Mouse (Mus musculus) neural tube, embryonic 10.5 days (tissue): Measurements from ENCODE around the gene Tspoap1.

Experiments
- DNase-seq: peaks from one replicate; pipeline ENCODE4 v3.0.0-alpha.2; 2017; ENCODE audit warnings: low spot score; ENCODE audit errors: extremely low spot score

The Tspoap1 gene

DNA sequence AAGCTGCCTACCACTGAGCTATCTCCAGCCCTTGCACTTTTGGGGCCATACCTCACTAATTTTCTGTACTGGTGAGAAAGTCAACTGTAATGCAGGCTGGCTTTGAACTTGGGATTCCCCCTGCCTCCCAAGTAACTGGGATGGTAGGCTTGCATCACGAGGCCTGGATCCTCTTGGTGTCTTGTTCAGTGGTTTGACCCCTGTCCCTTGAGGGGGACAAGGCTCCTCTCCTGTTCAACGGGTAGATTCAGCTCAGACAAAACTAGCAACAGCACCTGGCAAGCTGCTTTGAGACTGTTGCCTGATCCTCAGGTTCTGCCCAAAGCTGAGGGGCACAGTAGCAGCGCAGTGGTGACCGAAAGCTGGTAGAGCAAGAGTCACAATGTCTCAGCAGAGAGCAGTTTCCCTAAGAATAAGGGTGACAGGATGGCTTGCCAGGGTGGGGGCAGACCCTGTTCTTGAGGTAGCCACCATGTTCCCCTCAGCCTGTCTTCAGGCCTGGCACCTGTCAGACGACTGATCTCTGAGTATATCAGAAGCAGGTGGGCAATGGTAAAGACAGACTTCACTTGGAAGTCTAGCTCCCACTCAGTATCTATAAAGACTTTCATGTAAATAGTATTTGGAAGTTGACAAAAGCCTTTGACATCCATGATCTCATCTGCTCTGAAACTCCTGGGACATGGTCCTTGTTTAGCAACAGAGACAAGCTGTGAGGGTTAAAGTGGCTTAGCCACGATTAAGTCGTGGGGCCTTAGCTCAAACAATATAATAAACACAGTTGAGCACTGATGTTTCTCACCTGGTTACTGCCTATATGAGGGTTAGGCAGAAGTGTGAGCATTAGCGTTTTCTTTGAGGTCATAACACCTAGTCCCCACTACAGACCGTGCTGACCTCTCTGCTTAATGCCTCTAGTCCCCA is 14.4 kb upstream of the Tspoap1 start:
- no peak for DNase-seq

DNA sequence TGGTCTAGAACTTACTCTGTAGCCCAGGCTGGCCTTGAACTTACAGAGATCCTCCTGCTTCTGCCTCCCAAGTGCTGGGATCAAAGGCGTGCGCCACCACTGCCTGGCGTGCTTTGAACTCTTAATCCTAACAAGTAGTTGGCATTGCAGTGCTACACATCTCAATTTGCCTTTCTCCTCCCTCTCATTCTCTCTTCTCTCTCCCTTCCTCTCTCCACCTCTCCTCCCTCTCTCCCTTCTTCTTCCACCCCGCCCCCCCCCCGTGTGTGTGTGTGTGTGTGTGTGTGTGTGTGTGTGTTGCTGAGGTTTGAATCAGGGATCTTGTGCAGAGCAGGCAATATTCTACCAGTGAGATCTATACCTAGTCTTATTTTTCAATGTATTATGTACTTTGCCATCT is 13.0 kb upstream of the Tspoap1 start:
- DNase-seq, result no peak

GRCm38 (mm10) chr11:87747716-87748115 is 12.6 kb upstream of the Tspoap1 start:
- no peak for DNase-seq

DNA sequence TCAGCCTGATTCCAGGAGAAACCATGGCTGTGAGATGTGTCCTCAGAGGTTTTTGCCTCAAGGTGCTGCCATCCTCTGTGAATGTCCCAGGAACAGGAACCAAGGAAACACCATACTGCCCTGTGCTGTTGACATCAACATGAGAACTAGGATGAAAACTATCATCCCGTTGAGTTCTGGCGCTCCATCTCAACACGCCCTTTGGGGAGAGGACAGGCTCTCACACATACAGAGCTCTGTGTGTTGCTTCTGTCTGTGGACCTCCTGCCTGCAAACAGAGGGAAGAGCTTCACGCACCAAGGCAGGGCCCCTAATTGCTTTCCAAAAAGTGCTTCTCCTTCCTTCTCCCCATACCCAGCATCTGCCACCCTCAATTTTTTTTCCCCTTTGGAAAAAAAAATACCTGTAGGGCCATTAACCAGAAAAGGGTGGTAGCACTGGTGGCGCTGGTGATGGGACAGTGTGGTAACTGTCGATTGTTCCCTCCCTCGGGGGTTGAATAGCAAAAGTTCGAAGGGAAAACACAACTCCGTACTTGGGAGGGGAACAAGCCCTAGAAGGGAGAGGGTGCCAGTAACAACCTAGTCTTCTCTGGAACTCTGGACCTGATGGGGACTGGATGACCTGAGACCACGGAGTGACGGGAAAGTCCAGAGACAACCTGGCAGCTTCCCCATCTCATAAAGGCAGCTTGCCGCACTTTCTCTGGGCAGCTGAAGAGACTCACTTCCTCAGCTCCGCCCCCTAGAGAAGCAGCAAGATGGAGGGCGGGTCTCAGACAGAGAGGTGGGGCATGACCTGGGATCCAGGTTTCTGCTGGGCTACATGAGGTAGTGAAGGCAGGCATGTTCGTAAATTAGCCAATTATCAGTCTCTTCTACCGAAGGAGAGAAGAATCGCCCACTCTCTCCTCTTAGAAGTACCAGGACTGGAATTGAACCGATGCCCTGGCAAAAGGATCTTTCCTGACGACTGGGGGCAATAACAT is 11.9 kb upstream of the Tspoap1 start:
- DNase-seq, result no peak

DNA sequence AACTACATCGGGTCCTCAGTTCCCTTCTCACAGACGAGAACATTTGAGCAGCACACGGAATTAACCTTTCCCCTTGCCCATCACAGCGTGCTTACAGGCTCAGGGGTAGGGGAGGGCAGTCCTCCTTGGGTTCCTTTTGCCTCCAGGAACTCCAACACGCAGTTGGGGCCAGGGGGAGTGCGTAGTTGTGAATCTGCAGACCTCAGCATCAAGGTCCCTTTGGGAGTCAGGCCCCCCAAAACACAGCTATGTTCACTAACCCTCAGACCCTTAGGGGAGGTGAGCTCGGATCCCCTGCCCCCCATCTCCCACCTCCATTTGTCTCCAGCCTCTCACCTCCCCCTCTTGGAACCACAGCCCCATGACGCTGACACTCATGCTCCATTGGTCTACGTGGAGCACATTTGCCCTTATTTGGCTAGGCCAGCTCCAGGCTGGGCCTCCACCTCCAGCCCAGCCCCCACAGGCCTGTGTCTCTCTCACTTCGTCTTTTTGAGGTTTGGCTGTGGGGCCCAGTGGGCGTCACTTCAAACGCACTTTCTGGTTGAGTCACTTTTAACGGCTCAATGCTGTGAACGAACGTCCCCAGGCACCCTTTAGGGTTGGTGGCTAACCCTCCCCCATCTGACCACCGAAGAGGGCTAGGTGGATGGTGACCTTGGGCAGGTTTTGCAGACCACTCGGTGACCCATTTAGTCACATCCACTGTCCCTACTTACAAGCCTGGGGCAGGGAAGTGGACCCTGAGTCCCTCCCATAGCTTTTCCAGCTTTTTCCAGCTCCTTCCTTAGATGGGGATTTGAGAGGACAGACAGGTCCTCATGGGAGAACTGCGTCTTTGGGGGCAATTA is 10.9 kb upstream of the Tspoap1 start:
- DNase-seq, result no peak

DNA sequence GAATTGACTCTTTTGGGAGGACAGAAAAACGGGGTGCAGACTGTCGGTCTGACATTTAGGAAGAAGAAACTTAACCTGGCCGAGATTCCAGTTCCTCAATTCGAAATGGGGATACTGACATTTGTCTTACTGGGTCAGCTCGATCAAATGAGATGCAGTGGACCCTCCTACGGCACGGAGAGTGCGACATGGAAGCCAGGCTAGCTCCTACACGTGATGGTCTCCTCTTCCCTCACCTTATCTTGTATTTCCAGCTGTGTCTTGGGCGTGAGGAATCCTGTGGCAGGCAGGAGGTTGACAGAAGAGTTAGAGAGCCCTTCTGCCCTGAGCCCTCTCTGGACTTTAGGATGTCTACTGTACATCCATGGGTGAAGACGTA is 10.3 kb upstream of the Tspoap1 start:
- no peak for DNase-seq

- DNase-seq, result no peak
These were observed 9.8 kb upstream of the Tspoap1 start for GRCm38 (mm10) chr11:87750521-87750920.

GRCm38 (mm10) chr11:87751031-87751430 is 9.3 kb upstream of the Tspoap1 start:
- DNase-seq, result no peak

DNA sequence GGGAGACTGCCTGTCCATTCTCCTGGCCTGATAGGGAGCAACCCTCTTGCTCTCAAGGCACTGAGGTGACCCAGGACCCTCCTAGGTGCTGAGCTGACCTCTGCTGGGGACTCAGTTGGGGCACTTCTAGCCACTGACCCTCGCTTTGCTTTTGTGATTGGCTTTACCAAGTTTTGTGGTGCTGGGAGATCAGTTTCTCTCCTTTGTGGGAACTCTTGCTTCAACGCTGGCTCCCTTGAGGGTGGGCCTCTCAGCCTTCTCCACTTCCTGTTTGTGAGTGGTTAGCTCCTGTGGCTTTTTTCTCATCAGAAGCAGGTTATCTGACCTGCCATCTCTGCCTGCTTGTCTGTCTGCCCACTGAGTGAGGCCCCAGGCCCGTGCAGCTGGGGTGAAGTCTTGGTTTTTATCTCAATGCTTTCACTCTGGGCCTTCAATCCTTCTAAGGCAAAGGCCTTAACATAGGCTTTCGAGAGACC is 8.8 kb upstream of the Tspoap1 start:
- no peak for DNase-seq

- DNase-seq, result no peak
These were observed 8.0 kb upstream of the Tspoap1 start for GRCm38 (mm10) chr11:87752307-87752706.

DNA sequence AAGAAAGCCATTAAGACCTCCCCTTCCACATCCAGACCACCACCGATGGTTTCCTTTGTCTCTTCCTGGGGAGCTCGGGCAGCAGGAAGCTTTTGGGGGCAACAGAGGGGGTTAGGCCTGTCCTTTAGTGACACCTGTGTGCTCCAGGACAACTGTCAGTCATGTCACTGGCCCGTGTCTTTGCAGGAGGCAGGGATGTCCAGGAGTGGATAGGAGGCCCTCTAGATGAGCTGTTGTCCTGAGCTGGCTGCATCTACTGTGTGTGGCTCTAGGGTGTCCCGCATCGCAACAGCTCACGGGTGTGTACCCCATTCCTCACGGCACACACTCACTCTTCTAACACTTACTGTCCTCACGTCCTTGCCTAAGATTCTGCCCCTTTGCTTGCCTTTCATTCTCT is 7.1 kb upstream of the Tspoap1 start:
- no peak for DNase-seq

DNA sequence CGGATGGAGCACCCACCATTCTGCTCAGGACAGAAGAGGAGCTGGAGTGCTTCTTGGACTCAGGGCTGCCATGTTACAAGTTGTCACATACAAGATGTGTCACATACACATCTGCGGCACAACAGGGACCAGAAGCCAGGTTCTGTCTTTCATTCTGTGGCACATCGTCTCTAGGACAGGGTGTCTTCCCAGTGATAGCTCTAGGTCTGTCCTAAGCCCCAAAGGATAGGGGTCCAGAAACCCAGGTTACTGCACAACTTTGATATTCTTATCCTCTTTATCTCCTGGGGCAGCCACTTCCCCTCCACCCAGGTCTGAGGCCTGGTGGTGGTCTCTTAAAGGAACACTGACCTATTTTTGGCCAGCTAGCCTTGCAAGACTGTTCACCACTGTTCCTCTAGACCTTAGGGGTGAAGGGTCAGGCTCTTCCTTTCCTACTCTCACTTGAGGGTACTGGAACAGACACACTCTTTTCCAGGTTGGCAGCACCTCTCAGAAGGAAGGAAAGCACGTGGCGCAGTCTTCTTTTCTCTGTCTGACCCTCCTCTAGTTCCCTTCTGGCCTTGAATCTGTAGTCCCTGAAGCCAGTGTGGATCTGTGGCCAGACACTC is 6.3 kb upstream of the Tspoap1 start:
- no peak for DNase-seq

- no peak for DNase-seq
These were observed 5.7 kb upstream of the Tspoap1 start for GRCm38 (mm10) chr11:87754603-87755002.

GRCm38 (mm10) chr11:87755360-87756017 is 4.9 kb upstream of the Tspoap1 start:
- no peak for DNase-seq

DNA sequence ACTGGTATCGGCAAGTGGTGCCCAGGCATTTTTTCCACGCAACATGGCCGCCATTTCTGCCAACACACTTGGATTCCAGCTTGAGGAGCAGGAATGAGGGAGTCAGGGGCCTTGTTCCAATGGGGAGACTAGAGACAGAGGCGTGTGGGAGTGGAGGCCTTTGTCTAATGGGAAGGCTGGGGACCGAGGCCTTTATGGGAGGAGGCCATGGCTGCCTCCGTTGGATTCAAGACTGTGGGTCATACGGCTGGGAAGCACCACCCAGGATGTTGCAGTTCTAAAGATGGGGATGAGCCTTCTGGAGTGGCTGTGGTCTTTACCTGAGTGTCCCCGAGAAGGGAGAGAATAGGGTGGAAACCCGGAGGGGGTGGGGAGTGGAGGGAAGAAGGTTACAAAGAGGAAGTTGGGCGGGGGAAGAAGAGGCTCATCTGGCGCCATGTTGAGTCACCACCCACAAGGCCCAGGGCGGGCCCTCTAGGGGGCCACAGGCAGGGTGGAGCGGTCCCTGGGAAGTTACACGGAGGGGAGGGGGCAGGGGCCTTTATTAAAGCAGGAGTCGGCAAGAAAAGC is 4.0 kb upstream of the Tspoap1 start:
- no peak for DNase-seq

DNA sequence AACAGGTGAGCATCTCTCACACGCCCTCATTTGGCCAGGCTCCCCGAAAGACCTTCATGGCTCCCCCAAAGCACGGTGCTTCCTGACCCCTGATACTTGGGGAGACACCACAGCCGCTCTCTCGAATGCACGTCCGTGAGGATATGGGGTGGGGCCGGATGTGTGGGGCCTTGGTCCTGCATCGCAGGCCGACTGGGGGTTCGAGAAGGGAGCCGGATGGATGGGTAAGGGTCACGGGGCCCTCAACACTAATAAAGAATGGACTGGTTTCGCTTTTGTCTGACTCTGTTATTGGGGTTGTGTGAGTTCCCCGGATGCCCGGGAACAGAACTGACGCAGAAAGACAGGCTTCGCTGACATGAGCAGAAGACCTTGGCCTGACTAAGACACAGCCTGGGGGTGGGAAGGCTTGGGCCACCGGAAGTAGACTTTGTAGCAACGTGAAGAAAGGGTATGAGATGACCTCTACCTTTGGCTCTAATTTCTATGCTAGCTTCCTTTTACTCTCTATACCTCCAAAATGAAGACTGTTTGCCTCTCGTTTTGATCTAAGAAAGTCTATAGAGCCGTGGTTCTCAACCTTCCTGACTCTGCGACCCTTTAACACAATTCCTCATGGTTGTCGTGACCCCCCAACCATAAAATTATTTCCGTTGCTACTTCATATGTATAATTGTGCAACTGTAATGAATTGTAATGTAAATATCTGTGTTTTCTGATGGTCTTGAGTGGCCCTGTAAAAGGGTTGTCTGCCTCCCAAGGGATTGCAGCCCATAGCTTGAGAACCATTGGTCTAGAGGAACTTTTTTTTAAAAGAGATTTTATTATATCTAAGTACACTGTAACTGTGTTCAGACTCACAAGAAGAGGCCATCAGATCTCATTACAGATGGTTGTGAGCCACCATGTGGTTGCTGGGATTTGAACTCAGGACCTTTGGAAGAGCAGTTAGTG is 3.1 kb upstream of the Tspoap1 start:
- DNase-seq, result no peak

- no peak for DNase-seq
These were observed 2.0 kb upstream of the Tspoap1 start for GRCm38 (mm10) chr11:87758161-87758911.
